ENCODE assay signal across 14 mouse cellular contexts in genomic region chr17:12221926-12222325, GRCm38 (mm10).
A peak's percentile ranks its signal among the peaks of the same experiment; 100 is the strongest.
DNase-seq lines count a peak whose midpoint lies in the region; ATAC-seq lines count a peak whose summit lies in the region.
"Had no signal": no experiment of that assay in that cellular context is flagged by ENCODE, and none has a peak within 500 bp of the region (broad histone marks: within the 10 kb centered on the region; RNA-seq: fewer than 3 reads in every experiment).

No protein-coding gene starts in this region.

- H3K27ac ChIP-seq in forebrain, embryonic 15.5 days (replicated peaks), result peak overlapping the region; percentile 50
- H3K27ac ChIP-seq in forebrain, embryonic 12.5 days, result no peak overlapping the region
- H3K27ac ChIP-seq: embryonic facial prominence, embryonic 13.5 days; heart, adult 2 months; kidney, postnatal 0 days; midbrain, embryonic 13.5 days had no signal

- no peak overlapping the region for H3K9ac ChIP-seq in forebrain, embryonic 15.5 days (replicated peaks)
- H3K9ac ChIP-seq in forebrain, embryonic 12.5 days, result no peak overlapping the region
- H3K9ac ChIP-seq: embryonic facial prominence, embryonic 13.5 days; midbrain, embryonic 13.5 days had no signal

- H3K27me3 ChIP-seq in forebrain, embryonic 15.5 days, result no peaks in the 10 kb centered on the region
- H3K27me3 ChIP-seq in forebrain, embryonic 12.5 days, result no peaks in the 10 kb centered on the region
- H3K27me3 ChIP-seq: embryonic facial prominence, embryonic 13.5 days; midbrain, embryonic 13.5 days had no signal

- 45% methylated on average over 6 of the region's 6 CpGs for WGBS in forebrain, embryonic 15.5 days
- 78% methylated on average over 6 of the region's 6 CpGs for WGBS in forebrain, embryonic 12.5 days

- peaks cover 30% of the 10 kb centered on the region for H3K36me3 ChIP-seq in forebrain, embryonic 15.5 days
- H3K36me3 ChIP-seq in forebrain, embryonic 12.5 days (replicated peaks), result peaks cover 63% of the 10 kb centered on the region

- H3K4me2 ChIP-seq in forebrain, embryonic 15.5 days (replicated peaks), result no peak overlapping the region
- H3K4me2 ChIP-seq in forebrain, embryonic 12.5 days, result no peak overlapping the region
- H3K4me2 ChIP-seq: embryonic facial prominence, embryonic 13.5 days; liver, embryonic 11.5 days; midbrain, embryonic 13.5 days had no signal

- H3K9me3 ChIP-seq in forebrain, embryonic 15.5 days, result no peaks in the 10 kb centered on the region
- H3K9me3 ChIP-seq in forebrain, embryonic 12.5 days, result no peaks in the 10 kb centered on the region
- H3K9me3 ChIP-seq: embryonic facial prominence, embryonic 13.5 days; midbrain, embryonic 13.5 days had no signal

- peak; percentile 51; the same call in 1 of the 2 replicates for ATAC-seq in forebrain, embryonic 15.5 days (replicated peaks)
- no peak for ATAC-seq in forebrain, embryonic 12.5 days (ENCODE audit: low FRiP score)
- ATAC-seq in megakaryocyte progenitor cell, adult 5-6 weeks (replicated peaks; ENCODE audit: poor library complexity), result no peak
- ATAC-seq: CD4-positive, CD25-positive, alpha-beta regulatory T cell, adult 4 months; midbrain, embryonic 13.5 days had no signal

- intact Hi-C loops in left cerebral cortex, postnatal 14 days (cut with DNase I), result no loop called here

- DNase-seq in right cerebral cortex, adult 18-20 months, result peak; percentile 83
- DNase-seq in right cerebral cortex, postnatal 4 days, result no peak
- DNase-seq in left cerebral cortex, postnatal 14 days (ENCODE audit: low spot score in 2 of 2), result peak; percentile 53 to 80
- no peak for DNase-seq in layer of hippocampus, postnatal 14 days (ENCODE audit: low spot score in 2 of 2)
- DNase-seq: heart, adult 2 months; lung, postnatal 10 days had no signal

- no peak overlapping the region for H3K4me3 ChIP-seq in forebrain, embryonic 15.5 days
- H3K4me3 ChIP-seq in forebrain, embryonic 12.5 days (replicated peaks), result no peak overlapping the region
- H3K4me3 ChIP-seq: embryonic facial prominence, embryonic 13.5 days; heart, adult 2 months; midbrain, embryonic 13.5 days had no signal

- H3K4me1 ChIP-seq in forebrain, embryonic 15.5 days, result peaks cover 14% of the 10 kb centered on the region; the same call in 1 of the 2 replicates
- H3K4me1 ChIP-seq in forebrain, embryonic 12.5 days, result peaks cover 3% of the 10 kb centered on the region; the same call in 1 of the 2 replicates
- H3K4me1 ChIP-seq: midbrain, embryonic 13.5 days had no signal

Comparison
In these comparisons a context has a peak if more than half of its experiments do, and no peak if none do; other contexts are left out.
1. DNase-seq: peak in right cerebral cortex, adult 18-20 months (single experiment) and left cerebral cortex, postnatal 14 days (2 of 2); none in right cerebral cortex, postnatal 4 days (single experiment) and layer of hippocampus, postnatal 14 days (0 of 2).